Comparison of ENCODE assay signal across 28 mouse cellular contexts in the genomic region with DNA sequence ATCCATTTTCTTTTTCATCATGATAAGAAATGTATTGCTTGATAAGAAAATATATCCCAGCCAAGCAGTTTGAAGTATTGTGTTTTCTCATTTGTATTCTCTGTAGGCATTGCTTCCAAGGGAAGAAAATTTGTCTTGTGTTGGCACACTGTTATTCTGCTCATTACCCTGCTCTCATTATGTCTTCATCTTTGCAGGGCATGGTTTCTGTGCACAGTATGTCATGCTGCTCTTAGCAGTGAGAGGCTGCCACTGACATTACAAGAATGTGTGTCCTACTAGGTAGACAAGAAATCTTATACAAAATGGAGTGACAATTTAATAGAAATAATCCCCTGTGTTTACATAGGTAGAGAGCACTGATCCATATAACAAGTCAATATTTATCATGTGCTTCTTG.
DNase-seq lines count a peak whose midpoint lies in the region; ATAC-seq and TF ChIP-seq lines count a peak whose summit lies in the region.
"Had no signal": no experiment of that assay in that cellular context is flagged by ENCODE, and none has a peak within 500 bp of the region (broad histone marks: within the 10 kb centered on the region; RNA-seq: fewer than 3 reads in every experiment).

No protein-coding gene starts in this region.

- H3K9me3 ChIP-seq in forebrain, embryonic 12.5 days: no peaks in the 10 kb centered on the region
- no peaks in the 10 kb centered on the region for H3K9me3 ChIP-seq in forebrain, postnatal 0 days (ENCODE audit: low read length)
- no peaks in the 10 kb centered on the region for H3K9me3 ChIP-seq in hindbrain, embryonic 12.5 days (replicated peaks)
- no peaks in the 10 kb centered on the region for H3K9me3 ChIP-seq in hindbrain, embryonic 10.5 days
- H3K9me3 ChIP-seq in hindbrain, embryonic 16.5 days (ENCODE audit: control insufficient read depth, low read length): no peaks in the 10 kb centered on the region
- H3K9me3 ChIP-seq in hindbrain, embryonic 11.5 days (ENCODE audit: control insufficient read depth, low read length): no peaks in the 10 kb centered on the region
- H3K9me3 ChIP-seq: embryonic facial prominence, embryonic 12.5 days; embryonic facial prominence, embryonic 15.5 days; heart, embryonic 10.5 days; heart, embryonic 13.5 days; intestine, embryonic 15.5 days had no signal

- no peak overlapping the region for H3K4me3 ChIP-seq in forebrain, embryonic 12.5 days (replicated peaks)
- no peak overlapping the region for H3K4me3 ChIP-seq in forebrain, postnatal 0 days (ENCODE audit: low read depth, low read length)
- no peak overlapping the region for H3K4me3 ChIP-seq in hindbrain, embryonic 12.5 days
- H3K4me3 ChIP-seq in hindbrain, embryonic 10.5 days: no peak overlapping the region
- H3K4me3 ChIP-seq in hindbrain, embryonic 16.5 days (ENCODE audit: low read length): no peak overlapping the region
- no peak overlapping the region for H3K4me3 ChIP-seq in hindbrain, embryonic 11.5 days (ENCODE audit: low read depth, low read length)
- H3K4me3 ChIP-seq: embryonic facial prominence, embryonic 12.5 days; embryonic facial prominence, embryonic 15.5 days; gastrocnemius, adult 2 months; heart, embryonic 10.5 days; heart, embryonic 13.5 days; intestine, embryonic 15.5 days had no signal

- ATAC-seq in forebrain, embryonic 12.5 days (ENCODE audit: low FRiP score): 0 out of 2 replicates have a peak, but pooled peaks have one; percentile 27
- no peak for ATAC-seq in forebrain, postnatal 0 days
- ATAC-seq in hindbrain, embryonic 12.5 days (ENCODE audit: low FRiP score): peak; percentile 29; the same call in 1 of the 2 replicates
- peak; percentile 72; the same call in 1 of the 2 replicates for ATAC-seq in hindbrain, embryonic 16.5 days
- ATAC-seq in hindbrain, embryonic 11.5 days (ENCODE audit: low FRiP score): no peak
- ATAC-seq: activated CD4-positive, CD25-positive, alpha-beta regulatory T cell, adult 4 months; forebrain, embryonic 16.5 days; intestine, embryonic 15.5 days had no signal

- no peaks in the 10 kb centered on the region for H3K4me1 ChIP-seq in forebrain, embryonic 12.5 days
- H3K4me1 ChIP-seq in forebrain, postnatal 0 days (ENCODE audit: insufficient read depth): no peaks in the 10 kb centered on the region
- H3K4me1 ChIP-seq in hindbrain, embryonic 12.5 days: no peaks in the 10 kb centered on the region
- no peaks in the 10 kb centered on the region for H3K4me1 ChIP-seq in hindbrain, embryonic 10.5 days (replicated peaks)
- H3K4me1 ChIP-seq in hindbrain, embryonic 16.5 days (ENCODE audit: control insufficient read depth, insufficient read depth, low read depth, low read length): no peaks in the 10 kb centered on the region
- H3K4me1 ChIP-seq in hindbrain, embryonic 11.5 days (replicated peaks; ENCODE audit: control insufficient read depth, insufficient read depth, low read length): no peaks in the 10 kb centered on the region
- H3K4me1 ChIP-seq: embryonic facial prominence, embryonic 12.5 days; embryonic facial prominence, embryonic 15.5 days; heart, embryonic 10.5 days; heart, embryonic 13.5 days; intestine, embryonic 15.5 days had no signal

- no peak overlapping the region for H3K9ac ChIP-seq in forebrain, embryonic 12.5 days
- H3K9ac ChIP-seq in forebrain, postnatal 0 days: no peak overlapping the region
- no peak overlapping the region for H3K9ac ChIP-seq in hindbrain, embryonic 12.5 days
- H3K9ac ChIP-seq in hindbrain, embryonic 16.5 days (ENCODE audit: low read depth, low read length): no peak overlapping the region
- no peak overlapping the region for H3K9ac ChIP-seq in hindbrain, embryonic 11.5 days (ENCODE audit: low read depth, low read length)
- H3K9ac ChIP-seq: embryonic facial prominence, embryonic 12.5 days; embryonic facial prominence, embryonic 15.5 days; heart, embryonic 13.5 days; intestine, embryonic 15.5 days had no signal

- no peak overlapping the region for H3K4me2 ChIP-seq in forebrain, embryonic 12.5 days
- no peak overlapping the region for H3K4me2 ChIP-seq in forebrain, postnatal 0 days (ENCODE audit: low read depth)
- H3K4me2 ChIP-seq in hindbrain, embryonic 12.5 days (replicated peaks): no peak overlapping the region
- no peak overlapping the region for H3K4me2 ChIP-seq in hindbrain, embryonic 16.5 days (ENCODE audit: low read length)
- no peak overlapping the region for H3K4me2 ChIP-seq in hindbrain, embryonic 11.5 days (replicated peaks; ENCODE audit: low read depth, low read length)
- H3K4me2 ChIP-seq: embryonic facial prominence, embryonic 12.5 days; embryonic facial prominence, embryonic 15.5 days; heart, embryonic 13.5 days; intestine, embryonic 15.5 days had no signal

- H3K36me3 ChIP-seq in forebrain, embryonic 12.5 days (replicated peaks): no peaks in the 10 kb centered on the region
- no peaks in the 10 kb centered on the region for H3K36me3 ChIP-seq in forebrain, postnatal 0 days (ENCODE audit: insufficient read depth)
- H3K36me3 ChIP-seq in hindbrain, embryonic 12.5 days: no peaks in the 10 kb centered on the region
- no peaks in the 10 kb centered on the region for H3K36me3 ChIP-seq in hindbrain, embryonic 10.5 days
- no peaks in the 10 kb centered on the region for H3K36me3 ChIP-seq in hindbrain, embryonic 16.5 days (ENCODE audit: control insufficient read depth, insufficient read depth, low read length)
- H3K36me3 ChIP-seq in hindbrain, embryonic 11.5 days (ENCODE audit: control insufficient read depth, insufficient read depth, low read length): no peaks in the 10 kb centered on the region
- H3K36me3 ChIP-seq: embryonic facial prominence, embryonic 12.5 days; embryonic facial prominence, embryonic 15.5 days; heart, embryonic 10.5 days; heart, embryonic 13.5 days; intestine, embryonic 15.5 days had no signal

- DNase-seq in forebrain, postnatal 0 days: no peak
- DNase-seq in hindbrain, embryonic 10.5 days (ENCODE audit: low spot score): no peak
- DNase-seq in hindbrain, embryonic 11.5 days (ENCODE audit: low spot score): no peak
- DNase-seq in brain, adult 2 months (ENCODE audit: low read depth, low spot score): peak; percentile 3
- no peak for DNase-seq in heart, adult 8-10 months (ENCODE audit: low spot score)
- DNase-seq: adrenal gland, adult 8-10 months; adrenal gland, postnatal 25 days; cerebellum, adult 11 months; cerebellum, adult 2 months; cerebellum, adult 9-11 months; cerebellum, postnatal 25 days; gastrocnemius, adult 2 months; gastrocnemius, postnatal 14 days; heart, adult 11 months; heart, postnatal 14 days; heart, postnatal 4 days; kidney, adult 11 months; kidney, adult 8-10 months had no signal

- H3K27me3 ChIP-seq in forebrain, embryonic 12.5 days: no peaks in the 10 kb centered on the region
- no peaks in the 10 kb centered on the region for H3K27me3 ChIP-seq in forebrain, postnatal 0 days (ENCODE audit: insufficient read depth, low read length)
- H3K27me3 ChIP-seq in hindbrain, embryonic 12.5 days: no peaks in the 10 kb centered on the region
- no peaks in the 10 kb centered on the region for H3K27me3 ChIP-seq in hindbrain, embryonic 10.5 days (ENCODE audit: insufficient read depth, poor library complexity, severe bottlenecking)
- no peaks in the 10 kb centered on the region for H3K27me3 ChIP-seq in hindbrain, embryonic 16.5 days (replicated peaks; ENCODE audit: control insufficient read depth, insufficient read depth, low read length)
- H3K27me3 ChIP-seq in hindbrain, embryonic 11.5 days (ENCODE audit: control insufficient read depth, insufficient read depth, low read length): no peaks in the 10 kb centered on the region
- H3K27me3 ChIP-seq: embryonic facial prominence, embryonic 12.5 days; embryonic facial prominence, embryonic 15.5 days; heart, embryonic 13.5 days; intestine, embryonic 15.5 days had no signal

- H3K27ac ChIP-seq in forebrain, embryonic 12.5 days: no peak overlapping the region
- no peak overlapping the region for H3K27ac ChIP-seq in forebrain, postnatal 0 days (ENCODE audit: low read depth, low read length)
- no peak overlapping the region for H3K27ac ChIP-seq in hindbrain, embryonic 12.5 days
- no peak overlapping the region for H3K27ac ChIP-seq in hindbrain, embryonic 10.5 days
- no peak overlapping the region for H3K27ac ChIP-seq in hindbrain, embryonic 16.5 days (ENCODE audit: low read depth, low read length)
- H3K27ac ChIP-seq in hindbrain, embryonic 11.5 days (ENCODE audit: low read depth, low read length): no peak overlapping the region
- H3K27ac ChIP-seq: embryonic facial prominence, embryonic 12.5 days; embryonic facial prominence, embryonic 15.5 days; gastrocnemius, adult 2 months; heart, embryonic 10.5 days; heart, embryonic 13.5 days; intestine, embryonic 15.5 days had no signal

- TF ChIP-seq CTCF in forebrain, postnatal 0 days (IDR thresholded peaks at IDR 0.05; ENCODE audit: low read depth): no peak

Comparison
In these comparisons a context has a peak if more than half of its experiments do, and no peak if none do; other contexts are left out.
1. ATAC-seq: peak in forebrain, embryonic 12.5 days (single experiment), hindbrain, embryonic 12.5 days (single experiment) and hindbrain, embryonic 16.5 days (single experiment); none in forebrain, postnatal 0 days (single experiment) and hindbrain, embryonic 11.5 days (single experiment).